Mouse (Mus musculus) liver, adult 2 months (tissue): ENCODE results near the gene Syne3.

Experiments used
- CTCF ChIP-seq: fragments of 200-500 bp; IDR thresholded peaks from 2 replicates; pipeline ENCODE4 v1.5.1; 2011; ENCODE audit warnings: low read depth, low read length, control low read depth
- POLR2A ChIP-seq: fragments of 200-500 bp; IDR thresholded peaks from 2 replicates; pipeline ENCODE4 v1.6.1; 2011; ENCODE audit warnings: low read length, control low read depth; ENCODE audit not compliant: insufficient read depth; ENCODE audit errors: extremely low read depth

- TF ChIP-seq CTCF (no peak), POLR2A (no peak)
Observed at GRCm38 (mm10) chr12:105016639-105017038, 7.0 kb upstream of the Syne3 start.
